ENCODE assay signal across 27 mouse cellular contexts in genomic region chr13:37135115-37135514, GRCm38 (mm10).
DNase-seq lines count a peak whose midpoint lies in the region; ATAC-seq and TF ChIP-seq lines count a peak whose summit lies in the region.
"Had no signal": no experiment of that assay in that cellular context is flagged by ENCODE, and none has a peak within 500 bp of the region (broad histone marks: within the 10 kb centered on the region; RNA-seq: fewer than 3 reads in every experiment).

No protein-coding gene starts in this region.

- no peak overlapping the region for H3K9ac ChIP-seq in hindbrain, postnatal 0 days (replicated peaks; ENCODE audit: low read length)
- H3K9ac ChIP-seq: embryonic facial prominence, embryonic 13.5 days; forebrain, embryonic 12.5 days; forebrain, embryonic 15.5 days; hindbrain, embryonic 12.5 days; hindbrain, embryonic 15.5 days; intestine, embryonic 15.5 days had no signal

- H3K9me3 ChIP-seq in hindbrain, postnatal 0 days (ENCODE audit: low read length), result no peaks in the 10 kb centered on the region
- H3K9me3 ChIP-seq: embryonic facial prominence, embryonic 10.5 days; embryonic facial prominence, embryonic 13.5 days; forebrain, embryonic 12.5 days; forebrain, embryonic 15.5 days; G1E; hindbrain, embryonic 12.5 days; hindbrain, embryonic 15.5 days; intestine, embryonic 15.5 days had no signal

- intact Hi-C loops in left cerebral cortex, postnatal 10 days (cut with DNase I), result no loop called here

- no peak overlapping the region for H3K4me2 ChIP-seq in hindbrain, postnatal 0 days (ENCODE audit: low read depth, low read length)
- H3K4me2 ChIP-seq: embryonic facial prominence, embryonic 13.5 days; forebrain, embryonic 12.5 days; forebrain, embryonic 15.5 days; heart, embryonic 11.5 days; hindbrain, embryonic 12.5 days; hindbrain, embryonic 15.5 days; intestine, embryonic 15.5 days had no signal

- peak; percentile 28 for DNase-seq in frontal cortex, adult 2 months (ENCODE audit: extremely low spot score in 1 of 2, low spot score in 1 of 2)
- no peak for DNase-seq in frontal cortex, postnatal 10 days (ENCODE audit: low spot score in 2 of 2)
- peak; percentile 23 for DNase-seq in left cerebral cortex, adult 11 months (ENCODE audit: low spot score)
- no peak for DNase-seq in left cerebral cortex, postnatal 10 days (ENCODE audit: extremely low spot score in 1 of 2, low spot score in 2 of 2)
- peak; percentile 71 for DNase-seq in brain, adult 2 months (ENCODE audit: low read depth, low spot score)
- peak; percentile 76 for DNase-seq in telencephalon, adult 2 months (ENCODE audit: low read depth, low spot score)
- no peak for DNase-seq in hindbrain, postnatal 0 days (ENCODE audit: low spot score)
- DNase-seq: adrenal gland, postnatal 10 days; B cell, adult 2 months; cerebellum, adult 11-12 months; cerebellum, adult 8-10 months; cerebellum, postnatal 10 days; cerebellum, postnatal 36 days; embryo, embryonic 11 days; gastrocnemius, postnatal 25 days had no signal

- 73% methylated on average over 1 of the region's 1 CpGs for WGBS in hindbrain, postnatal 0 days

- ATAC-seq in hindbrain, postnatal 0 days, result no peak
- ATAC-seq: forebrain, embryonic 15.5 days; intestine, embryonic 15.5 days; Patski had no signal

- no peaks in the 10 kb centered on the region for H3K36me3 ChIP-seq in hindbrain, postnatal 0 days (ENCODE audit: insufficient read depth, low read length)
- H3K36me3 ChIP-seq: embryonic facial prominence, embryonic 10.5 days; embryonic facial prominence, embryonic 13.5 days; forebrain, embryonic 12.5 days; forebrain, embryonic 15.5 days; G1E; hindbrain, embryonic 12.5 days; hindbrain, embryonic 15.5 days; intestine, embryonic 15.5 days had no signal

- no peak overlapping the region for H3K4me3 ChIP-seq in hindbrain, postnatal 0 days (ENCODE audit: low read length)
- H3K4me3 ChIP-seq: embryonic facial prominence, embryonic 10.5 days; embryonic facial prominence, embryonic 13.5 days; erythroblast, embryonic 14.5 days; forebrain, embryonic 12.5 days; forebrain, embryonic 15.5 days; hindbrain, embryonic 12.5 days; hindbrain, embryonic 15.5 days; intestine, embryonic 15.5 days had no signal

- H3K27me3 ChIP-seq in hindbrain, postnatal 0 days (ENCODE audit: insufficient read depth, low read length), result no peaks in the 10 kb centered on the region
- H3K27me3 ChIP-seq: CH12.LX; embryonic facial prominence, embryonic 13.5 days; forebrain, embryonic 12.5 days; forebrain, embryonic 15.5 days; hindbrain, embryonic 12.5 days; hindbrain, embryonic 15.5 days; intestine, embryonic 15.5 days had no signal

- H3K4me1 ChIP-seq in hindbrain, postnatal 0 days (ENCODE audit: insufficient read depth, low read length), result no peaks in the 10 kb centered on the region
- H3K4me1 ChIP-seq: embryonic facial prominence, embryonic 10.5 days; embryonic facial prominence, embryonic 13.5 days; forebrain, embryonic 12.5 days; forebrain, embryonic 15.5 days; hindbrain, embryonic 12.5 days; hindbrain, embryonic 15.5 days; intestine, embryonic 15.5 days had no signal

- H3K27ac ChIP-seq in hindbrain, postnatal 0 days, result no peak overlapping the region
- H3K27ac ChIP-seq: embryonic facial prominence, embryonic 10.5 days; embryonic facial prominence, embryonic 13.5 days; forebrain, embryonic 12.5 days; forebrain, embryonic 15.5 days; hindbrain, embryonic 12.5 days; hindbrain, embryonic 15.5 days; intestine, embryonic 15.5 days had no signal

- TF ChIP-seq CTCF in hindbrain, postnatal 0 days (IDR thresholded peaks at IDR 0.05; ENCODE audit: low read depth), result no peak

Comparison
In these comparisons a context has a peak if more than half of its experiments do, and no peak if none do; other contexts are left out.
1. DNase-seq: peak in frontal cortex, adult 2 months (2 of 2), left cerebral cortex, adult 11 months (single experiment), brain, adult 2 months (single experiment) and telencephalon, adult 2 months (single experiment); none in frontal cortex, postnatal 10 days (0 of 2), left cerebral cortex, postnatal 10 days (0 of 2) and hindbrain, postnatal 0 days (single experiment).